Mouse (Mus musculus): ENCODE measurements around the gene Mfsd5.

Mfsd5 gene

GRCm38 (mm10) chr15:102247252-102248130, 31.8 kb upstream of the Mfsd5 start:
- no peak for DNase-seq (ENCODE audit: extremely low read depth, low read depth, low spot score)

- no peak for DNase-seq (ENCODE audit: extremely low read depth, low read depth, low spot score)
Measured at GRCm38 (mm10) chr15:102248131-102248811, 31.0 kb upstream of the Mfsd5 start.

GRCm38 (mm10) chr15:102248812-102249191, 30.5 kb upstream of the Mfsd5 start:
- no peak for DNase-seq (ENCODE audit: extremely low read depth, low read depth, low spot score)

- DNase-seq (ENCODE audit: extremely low read depth, low read depth, low spot score), result no peak
Measured at GRCm38 (mm10) chr15:102249251-102249691, 30.0 kb upstream of the Mfsd5 start.

- DNase-seq (ENCODE audit: extremely low read depth, low read depth, low spot score), result no peak
Measured at GRCm38 (mm10) chr15:102249967-102250366, 29.3 kb upstream of the Mfsd5 start.

- no peak for DNase-seq (ENCODE audit: extremely low read depth, low read depth, low spot score)
Measured at GRCm38 (mm10) chr15:102250521-102250920, 28.7 kb upstream of the Mfsd5 start.

GRCm38 (mm10) chr15:102255547-102256255, 23.6 kb upstream of the Mfsd5 start:
- no peak for DNase-seq (ENCODE audit: extremely low read depth, low read depth, low spot score)

- DNase-seq (ENCODE audit: extremely low read depth, low read depth, low spot score), result no peak
Measured at GRCm38 (mm10) chr15:102256431-102257201, 22.6 kb upstream of the Mfsd5 start.

- no peak for DNase-seq (ENCODE audit: extremely low read depth, low read depth, low spot score)
Measured at GRCm38 (mm10) chr15:102257202-102258075, 21.8 kb upstream of the Mfsd5 start, which contains the start of gene Rarg. Gene Rarg, minus strand, starts transcription at chr15:102257517.

GRCm38 (mm10) chr15:102258076-102258470, 21.2 kb upstream of the Mfsd5 start:
- DNase-seq (ENCODE audit: extremely low read depth, low read depth, low spot score), result no peak

- DNase-seq (ENCODE audit: extremely low read depth, low read depth, low spot score), result no peak
Measured at GRCm38 (mm10) chr15:102258581-102259253, 20.5 kb upstream of the Mfsd5 start.

GRCm38 (mm10) chr15:102262582-102262981, 16.7 kb upstream of the Mfsd5 start:
- peak; percentile 82 for DNase-seq (ENCODE audit: extremely low read depth, low read depth, low spot score)

GRCm38 (mm10) chr15:102263037-102263436, 16.2 kb upstream of the Mfsd5 start:
- DNase-seq (ENCODE audit: extremely low read depth, low read depth, low spot score), result no peak

- no peak for DNase-seq (ENCODE audit: extremely low read depth, low read depth, low spot score)
Measured at GRCm38 (mm10) chr15:102265548-102265947, 13.7 kb upstream of the Mfsd5 start.

- no peak for DNase-seq (ENCODE audit: extremely low read depth, low read depth, low spot score)
Measured at GRCm38 (mm10) chr15:102270274-102270960, 8.8 kb upstream of the Mfsd5 start, which contains the start of gene Gm9918. Gene Gm9918, plus strand, starts transcription at chr15:102270563.

GRCm38 (mm10) chr15:102271441-102271840, 7.8 kb upstream of the Mfsd5 start:
- no peak for DNase-seq (ENCODE audit: extremely low read depth, low read depth, low spot score)

GRCm38 (mm10) chr15:102273982-102274716, 5.1 kb upstream of the Mfsd5 start:
- DNase-seq (ENCODE audit: extremely low read depth, low read depth, low spot score), result no peak

- DNase-seq (ENCODE audit: extremely low read depth, low read depth, low spot score), result no peak
Measured at GRCm38 (mm10) chr15:102278726-102279091, 545 bp upstream of the Mfsd5 start.
